Mouse (Mus musculus) gastrocnemius, adult 18-20 months (tissue): ENCODE results near the gene Csf2rb. TPM values are rescaled to one million over a fixed set of nuclear protein-coding genes. Genes with fewer than 3 reads are reported as not detected.

ENCODE experiments used
- DNase-seq: peaks from one replicate; pipeline ENCODE4 v3.0.0; 2021; ENCODE audit warnings: low spot score
- microRNA-seq: library from miRNA; unstranded; fragments of <30 nt; microRNA quantifications from one replicate; pipeline ENCODE4 v1.2.0, GENCODE M21; 2021
- total RNA-seq, 2 experiments: library from RNA; stranded (reverse); gene quantifications; 2 replicates each; pipeline ENCODE4 v1.2.3; 2021

Gene Csf2rb
- total RNA-seq, 2 experiments from 2014 or later = 1.6 to 1.7 TPM

GRCm38 (mm10) chr15:78377859-78378258, 52.3 kb downstream of the Csf2rb start:
- no peak for DNase-seq

DNA sequence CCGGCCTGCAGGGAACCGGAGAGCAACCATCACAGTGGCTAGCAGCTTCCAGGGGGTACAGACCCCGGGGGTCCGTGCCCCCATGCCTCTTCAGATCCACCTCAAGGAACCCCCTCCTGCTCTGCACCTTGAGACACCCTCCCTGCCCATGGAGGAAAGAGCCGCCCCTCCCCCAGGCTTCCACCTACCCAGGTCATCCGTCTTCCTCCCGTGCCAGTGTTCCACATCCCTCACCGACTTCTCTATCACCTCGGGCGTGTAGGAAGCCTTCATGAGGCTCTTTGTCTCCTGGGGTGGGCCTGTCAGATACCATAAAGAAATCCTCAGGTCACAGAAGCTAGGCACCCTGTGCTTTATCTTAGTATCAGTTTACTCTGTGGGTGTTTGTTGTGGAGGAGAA, 53.0 kb downstream of the Csf2rb start:
- DNase-seq = no peak

DNA sequence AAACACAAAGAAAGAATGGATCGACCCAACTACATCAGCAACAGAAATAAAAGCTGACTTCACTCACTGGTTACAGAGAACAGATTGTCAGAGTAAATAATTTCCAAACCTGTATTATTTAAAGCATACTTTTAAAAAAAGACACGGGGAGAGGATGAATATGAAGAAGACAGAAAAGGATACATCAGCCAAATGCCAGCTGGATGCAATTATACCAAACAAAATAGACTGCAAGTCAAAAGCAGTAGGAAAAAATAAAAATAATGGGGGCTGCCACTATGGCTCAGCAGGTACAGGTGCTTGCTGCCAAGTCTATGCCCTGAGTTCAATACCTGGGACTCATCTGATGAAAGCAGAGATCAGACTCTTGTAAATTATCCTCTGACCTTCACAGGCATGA, 54.7 kb downstream of the Csf2rb start:
- no peak for DNase-seq

GRCm38 (mm10) chr15:78380741-78381140, 55.2 kb downstream of the Csf2rb start:
- no peak for DNase-seq

DNA sequence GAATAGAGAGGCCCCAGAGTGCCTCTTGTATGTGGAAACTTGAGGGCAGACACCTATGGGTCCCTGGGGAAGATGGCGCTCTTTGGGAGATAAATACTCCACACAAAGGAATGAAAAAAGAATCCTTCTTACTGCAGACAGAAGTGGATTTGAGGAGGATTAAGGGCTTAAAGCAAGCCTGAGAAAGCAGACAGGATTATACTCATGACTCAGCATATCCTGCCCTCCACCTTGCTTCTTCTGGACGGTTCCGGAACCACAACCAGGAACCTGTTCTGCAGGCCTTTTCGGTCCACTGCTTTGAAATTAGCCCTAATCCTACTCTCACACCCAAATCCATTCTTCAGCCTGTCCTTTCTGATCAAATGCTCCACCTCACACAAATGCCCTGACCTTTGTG, 56.6 kb downstream of the Csf2rb start:
- DNase-seq = no peak

- no peak for DNase-seq
These were observed 58.1 kb downstream of the Csf2rb start for GRCm38 (mm10) chr15:78383450-78384219.

DNA sequence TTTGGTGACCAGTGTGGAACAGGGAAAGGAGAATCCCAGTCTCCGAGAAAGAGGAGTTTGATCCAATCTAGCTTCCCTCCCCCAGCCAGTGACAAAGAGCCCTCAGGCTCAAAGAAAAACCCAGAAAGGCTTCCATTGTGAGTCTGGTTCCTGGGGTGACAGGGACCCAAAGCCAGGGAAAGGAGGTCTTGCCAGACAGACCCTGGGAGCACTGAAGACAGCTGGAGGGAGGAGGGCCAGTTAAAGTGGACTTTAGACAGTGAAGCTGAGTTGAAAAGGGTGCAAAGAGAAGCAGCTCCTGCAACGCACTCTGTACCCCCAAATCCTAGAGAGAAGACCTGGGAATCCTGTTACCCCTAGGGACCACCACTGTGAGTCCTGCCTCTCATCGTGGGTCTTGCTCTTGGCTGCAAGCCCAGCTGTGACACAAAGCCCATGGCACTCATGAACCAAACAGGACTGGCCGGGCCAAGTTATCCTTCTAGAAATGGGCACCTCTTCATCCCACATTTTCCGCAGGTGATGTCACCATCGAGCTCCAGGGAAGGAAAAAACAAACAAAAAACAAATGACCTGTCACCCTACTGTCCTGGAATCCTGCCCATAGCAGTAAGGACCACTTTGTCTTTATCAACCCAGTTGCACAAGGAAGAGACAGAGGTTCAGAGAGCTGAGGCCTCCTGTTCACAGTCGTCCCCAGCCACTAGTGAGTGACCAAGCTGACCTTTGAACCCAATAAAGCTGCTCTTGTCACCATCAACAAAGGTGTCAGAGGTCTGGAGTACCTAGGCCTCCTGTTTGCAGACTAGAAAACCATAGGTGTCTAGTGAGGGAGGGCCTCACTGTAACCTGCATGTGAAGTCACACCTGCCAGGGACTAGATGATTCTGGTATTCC, 58.9 kb downstream of the Csf2rb start:
- DNase-seq = no peak

DNA sequence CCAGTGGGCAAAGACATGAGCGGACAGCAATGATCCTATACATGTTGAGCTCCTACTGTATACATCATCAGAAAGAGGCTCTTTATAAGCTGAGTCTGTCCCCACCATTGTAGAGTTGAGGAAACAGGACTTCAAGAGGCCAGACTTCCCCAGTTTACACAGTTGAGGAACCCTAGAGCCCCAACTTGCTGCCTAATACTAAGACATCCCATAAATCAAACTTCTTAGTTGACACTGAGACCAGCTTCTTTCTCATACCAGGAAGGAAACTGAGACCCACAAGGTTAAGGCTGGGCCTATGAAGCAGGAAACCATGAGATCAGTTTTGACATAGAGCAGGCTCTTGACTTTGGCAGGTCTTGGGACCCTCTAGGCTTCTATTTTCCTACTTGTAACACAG, 60.0 kb downstream of the Csf2rb start:
- DNase-seq = no peak

GRCm38 (mm10) chr15:78390855-78391254, 65.3 kb downstream of the Csf2rb start:
- DNase-seq = no peak

GRCm38 (mm10) chr15:78395478-78395962, 70.0 kb downstream of the Csf2rb start, which contains the start of gene Tex33:
Tex33 (minus strand) TSS chr15:78395912.
- DNase-seq = no peak

DNA sequence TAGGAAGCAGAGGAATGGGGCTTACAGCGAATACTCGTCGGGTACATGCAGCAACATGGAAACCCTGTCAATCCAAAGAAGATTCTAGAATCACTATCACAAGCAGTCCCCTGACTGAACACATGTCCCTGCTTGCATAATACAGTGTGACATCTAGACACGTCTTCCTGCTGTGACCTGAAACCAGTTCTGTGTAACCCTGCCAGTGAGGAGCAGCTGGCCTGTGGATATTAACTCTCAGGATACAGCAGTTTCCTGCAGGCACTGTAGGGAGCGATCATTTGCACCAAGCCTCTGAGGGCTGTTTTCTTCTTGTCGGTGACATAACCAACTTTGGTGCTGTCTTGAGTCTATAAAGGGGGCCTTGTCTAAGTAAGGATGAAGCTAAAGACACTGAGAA, 75.8 kb downstream of the Csf2rb start:
- peak; percentile 64 for DNase-seq

- DNase-seq = peak; percentile 78
These were observed 76.4 kb downstream of the Csf2rb start for GRCm38 (mm10) chr15:78401921-78402320.

DNA sequence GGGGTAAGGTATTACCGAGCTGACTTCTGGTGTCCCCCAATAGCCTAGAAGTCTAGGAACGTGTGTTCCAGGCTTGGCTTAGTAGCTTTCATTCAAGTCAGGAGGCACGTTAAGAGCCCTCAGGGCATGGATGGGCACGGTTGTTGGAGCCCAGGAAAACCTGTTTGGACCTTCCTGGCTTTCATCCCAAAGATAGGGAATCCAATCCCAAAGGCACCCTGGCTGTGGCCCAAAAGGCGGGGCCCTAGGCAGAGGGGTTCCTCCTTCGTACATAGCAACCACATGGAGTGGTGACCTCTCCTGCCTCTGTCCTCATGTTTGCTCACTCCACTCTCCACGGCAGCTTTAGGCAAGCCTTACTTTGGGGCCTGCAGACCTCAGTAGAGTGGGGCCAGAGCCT, 76.9 kb downstream of the Csf2rb start:
- DNase-seq = no peak

- DNase-seq = no peak
These were observed 77.8 kb downstream of the Csf2rb start for GRCm38 (mm10) chr15:78403301-78403741.

Small RNAs within 50 kb of the gene (microRNA-seq; reads per million reads assigned to microRNA genes)
- gene Mir7676-1 = not detected
- not detected for gene Mir7676-2

Other genes starting within 250 kb of the Csf2rb start
- not detected for gene Cacng2, start 205.7 kb upstream of the Csf2rb start, total RNA-seq
- gene Ift27, start 151.6 kb upstream of the Csf2rb start, total RNA-seq = 10 to 100 TPM; 11.5 to 16.6 TPM
- over 10,000 TPM; 13,440 to 14,162 TPM for gene Pvalb, start 119.4 kb upstream of the Csf2rb start, total RNA-seq
- under 1 TPM; 0.50 to 1.00 TPM for gene Ncf4, start 81.0 kb upstream of the Csf2rb start, total RNA-seq
- gene Csf2rb2, start 20.0 kb upstream of the Csf2rb start, total RNA-seq = 1 to 10 TPM in 1 of 2 experiments, under 1 TPM in 1; 0.82 to 1.2 TPM
- gene Tex33, start 70.2 kb downstream of the Csf2rb start, total RNA-seq = not detected
- 10 to 100 TPM; 21.7 to 24.2 TPM for gene Tst, start 80.2 kb downstream of the Csf2rb start, total RNA-seq
- gene Mpst, start 80.7 kb downstream of the Csf2rb start, total RNA-seq = 10 to 100 TPM; 56.5 to 65.3 TPM
- 10 to 100 TPM in 1 of 2 experiments, 1 to 10 TPM in 1; 8.4 to 13.9 TPM for gene Kctd17, start 102.8 kb downstream of the Csf2rb start, total RNA-seq
- under 1 TPM in 1 of 2 experiments, not detected in 1; 0.17 TPM for gene Tmprss6, start 142.9 kb downstream of the Csf2rb start, total RNA-seq
- gene Il2rb, start 169.5 kb downstream of the Csf2rb start, total RNA-seq = not detected
- 1 to 10 TPM; 1.0 to 2.4 TPM for gene C1qtnf6, start 205.7 kb downstream of the Csf2rb start, total RNA-seq
- gene Sstr3, start 218.9 kb downstream of the Csf2rb start, total RNA-seq = not detected
- 1 to 10 TPM in 1 of 2 experiments, under 1 TPM in 1; 0.96 to 1.8 TPM for gene Rac2, start 247.0 kb downstream of the Csf2rb start, total RNA-seq